Mouse (Mus musculus) left cerebral cortex, adult 18-20 months (tissue): Measurements from ENCODE around the gene Gm9913. TPM values are rescaled to one million over a fixed set of nuclear protein-coding genes. Genes with fewer than 3 reads are reported as not detected.

Experiments
- DNase-seq, 2 experiments: peaks; one replicate each; pipeline ENCODE4 v3.0.0; 2021 to 2022; ENCODE audit warnings: low spot score in 2 of 2, mixed read lengths in 1 of 2
- long read RNA-seq, 2 experiments: library from polyadenylated mRNA; stranded (forward); transcript quantifications; one replicate each; pipeline ENCODE4 v2.0.0; 2021
- total RNA-seq, 2 experiments: library from RNA; stranded (reverse); gene quantifications; 2 replicates each; pipeline ENCODE4 v1.2.3; 2021

The Gm9913 gene
- total RNA-seq: under 1 TPM; 0.12 to 0.16 TPM
- long read RNA-seq, experiment 1: 0 reads
- long read RNA-seq, experiment 2: 0 reads

GRCm38 (mm10) chr2:125505006-125505745, at the start of gene Gm9913:
Gene Gm9913, plus strand, starts transcription at chr2:125505089.
- peak; percentile 18 to 43 for DNase-seq

GRCm38 (mm10) chr2:125456059-125456789, 48.7 kb upstream of the Gm9913 start:
- no peak for DNase-seq

GRCm38 (mm10) chr2:125459087-125459486, 45.8 kb upstream of the Gm9913 start:
- no peak for DNase-seq

- no peak for DNase-seq
These were observed 40.9 kb upstream of the Gm9913 start for GRCm38 (mm10) chr2:125464036-125464435.

- peak; percentile 17 to 19 for DNase-seq
These were observed 34.2 kb upstream of the Gm9913 start for GRCm38 (mm10) chr2:125470553-125471295.

GRCm38 (mm10) chr2:125471721-125472120, 33.2 kb upstream of the Gm9913 start:
- no peak for DNase-seq

GRCm38 (mm10) chr2:125473228-125473627, 31.7 kb upstream of the Gm9913 start:
- no peak for DNase-seq

- no peak for DNase-seq
These were observed 30.2 kb upstream of the Gm9913 start for GRCm38 (mm10) chr2:125474690-125475089.

GRCm38 (mm10) chr2:125476231-125476630, 28.7 kb upstream of the Gm9913 start:
- DNase-seq: no peak

GRCm38 (mm10) chr2:125477367-125477766, 27.5 kb upstream of the Gm9913 start:
- DNase-seq: no peak

- DNase-seq: no peak
These were observed 26.2 kb upstream of the Gm9913 start for GRCm38 (mm10) chr2:125478705-125479104.

GRCm38 (mm10) chr2:125480057-125480456, 24.8 kb upstream of the Gm9913 start:
- no peak for DNase-seq

GRCm38 (mm10) chr2:125481116-125481515, 23.8 kb upstream of the Gm9913 start:
- peak; percentile 78 to 79 for DNase-seq

GRCm38 (mm10) chr2:125481531-125482317, 23.2 kb upstream of the Gm9913 start:
- DNase-seq: no peak

- no peak for DNase-seq
These were observed 20.7 kb upstream of the Gm9913 start for GRCm38 (mm10) chr2:125484164-125484563.

- DNase-seq: no peak
These were observed 20.0 kb upstream of the Gm9913 start for GRCm38 (mm10) chr2:125484910-125485309.

- DNase-seq: no peak
These were observed 14.9 kb upstream of the Gm9913 start for GRCm38 (mm10) chr2:125489979-125490378.

- DNase-seq: no peak
These were observed 12.6 kb upstream of the Gm9913 start for GRCm38 (mm10) chr2:125492050-125492900.

GRCm38 (mm10) chr2:125494291-125494690, 10.6 kb upstream of the Gm9913 start:
- DNase-seq: no peak
